Mouse (Mus musculus): ENCODE measurements around the gene Gm4779. TPM values are rescaled to one million over a fixed set of nuclear protein-coding genes. Genes with fewer than 3 reads are reported as not detected.
"Not testable (repeated sequence)": the region's sequence is repeated elsewhere in the genome, so short reads cannot be mapped to it uniquely, and the experiment has no call there.

The Gm4779 gene
- under 1 TPM in 1 of 3 experiments, not detected in 2; 0.74 TPM for polyA plus RNA-seq (2017; shearing (Covaris generic))

DNA sequence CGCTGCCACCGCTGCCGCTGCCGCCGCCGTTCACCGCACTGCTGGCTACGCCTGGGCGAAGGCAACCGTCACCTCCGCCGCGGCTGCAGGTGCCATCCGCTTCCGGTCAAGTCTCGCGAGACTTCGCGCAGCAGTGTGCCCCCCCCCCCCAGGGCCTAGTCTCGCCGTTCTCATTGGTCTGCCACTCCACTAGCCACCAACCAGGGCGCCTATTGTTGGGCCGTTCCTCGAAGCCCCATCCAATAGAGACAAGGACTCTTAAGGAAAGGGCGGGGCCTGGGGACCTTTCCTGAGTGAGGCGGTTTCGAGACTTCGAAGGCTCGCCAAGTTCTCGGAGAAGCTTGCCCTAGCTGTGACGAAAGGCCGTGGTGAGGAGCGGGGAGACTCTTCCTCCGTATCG lies at the start of gene Gm4779, which contains the start of gene 8030474K03Rik:
TSS of gene Gm4779 (minus strand) at position 82 of the 400 bp plus-strand sequence.
TSS of gene 8030474K03Rik (plus strand) at position 315 of the 400 bp plus-strand sequence.
- ATAC-seq: no peak

DNA sequence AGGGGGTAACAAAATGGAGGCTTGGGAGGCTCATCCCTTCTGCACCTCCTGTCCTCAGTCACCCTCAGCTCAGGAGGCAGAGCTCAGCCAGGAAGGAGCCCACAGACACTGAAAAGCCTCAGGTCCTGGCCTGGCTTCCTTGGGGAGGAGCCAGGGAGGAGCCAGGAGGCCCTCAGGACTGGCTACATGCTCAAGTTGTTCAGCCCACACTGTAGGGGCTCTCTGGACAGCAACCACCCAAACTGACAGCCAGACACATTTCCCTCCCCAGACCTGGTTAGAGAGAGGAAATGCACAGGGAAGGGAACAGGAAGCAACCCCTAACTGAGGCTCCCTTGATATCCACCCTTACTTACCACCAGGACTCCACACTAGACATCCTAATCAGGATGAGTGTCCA lies 25.8 kb upstream of the Gm4779 start:
- not testable (repeated sequence) for ATAC-seq

DNA sequence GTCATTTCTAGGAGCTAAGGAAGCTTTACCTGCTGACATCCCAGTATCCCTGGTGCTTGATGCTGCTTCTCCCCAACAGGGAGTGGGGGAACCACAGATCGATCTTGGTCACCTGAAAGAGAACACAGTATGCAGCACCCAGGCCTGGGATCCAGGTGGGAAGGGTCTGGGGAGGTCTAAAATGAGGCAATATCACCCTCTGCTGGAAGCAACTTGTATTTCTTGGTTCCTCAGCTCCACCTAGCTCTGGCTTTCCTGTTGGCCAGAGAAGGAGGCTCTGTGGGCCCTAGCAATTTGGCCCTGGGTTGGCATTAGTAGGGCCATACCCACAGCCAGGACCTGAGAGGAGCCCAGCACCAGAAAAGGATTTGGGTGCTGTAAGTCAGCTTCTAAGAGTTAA lies 24.9 kb upstream of the Gm4779 start:
- ATAC-seq: no peak

- peak; percentile 69 for ATAC-seq
These were observed 17.5 kb upstream of the Gm4779 start for GRCm38 (mm10) chrX:101811750-101812149.

DNA sequence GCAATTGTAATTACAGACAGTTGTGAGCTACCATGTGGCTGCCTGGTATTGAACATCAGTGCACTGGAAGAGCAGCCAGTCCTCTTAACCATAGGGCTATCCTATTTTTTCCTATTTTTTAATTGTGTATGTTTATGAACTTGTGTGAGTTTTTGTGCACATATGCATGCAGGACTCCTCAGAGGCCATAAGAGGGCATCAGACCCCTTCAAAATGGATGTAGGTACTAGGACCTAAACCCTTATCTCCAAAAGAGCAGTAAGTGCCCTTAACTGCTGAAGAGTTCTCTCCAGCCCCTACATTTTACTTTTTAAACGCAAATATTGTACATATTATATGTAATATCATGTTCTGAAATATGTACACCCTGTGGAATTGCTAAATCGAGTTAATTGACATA lies 11.3 kb upstream of the Gm4779 start:
- no peak for ATAC-seq

- peak; percentile 48 for ATAC-seq
These were observed 2.7 kb downstream of the Gm4779 start for GRCm38 (mm10) chrX:101791551-101791950.

DNA sequence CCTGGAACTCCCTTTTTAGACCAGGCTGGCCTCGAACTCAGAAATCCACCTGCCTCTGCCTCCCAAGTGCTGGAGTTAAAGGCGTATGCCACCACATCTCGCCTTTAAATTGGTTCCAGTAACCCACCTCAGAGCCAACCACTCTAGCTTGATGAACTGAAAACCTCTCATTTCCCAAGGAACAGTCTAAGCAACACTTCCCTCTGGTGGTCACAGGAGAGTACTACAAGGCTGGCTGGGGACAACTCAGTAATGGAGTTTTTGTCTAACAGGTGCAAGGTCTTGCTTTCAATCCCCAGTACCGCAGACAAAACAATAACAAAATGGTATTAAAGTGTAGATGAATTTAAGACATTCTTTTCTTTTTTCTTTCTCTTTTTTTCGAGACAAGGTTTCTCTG lies 22.2 kb downstream of the Gm4779 start:
- peak; percentile 41 for ATAC-seq

DNA sequence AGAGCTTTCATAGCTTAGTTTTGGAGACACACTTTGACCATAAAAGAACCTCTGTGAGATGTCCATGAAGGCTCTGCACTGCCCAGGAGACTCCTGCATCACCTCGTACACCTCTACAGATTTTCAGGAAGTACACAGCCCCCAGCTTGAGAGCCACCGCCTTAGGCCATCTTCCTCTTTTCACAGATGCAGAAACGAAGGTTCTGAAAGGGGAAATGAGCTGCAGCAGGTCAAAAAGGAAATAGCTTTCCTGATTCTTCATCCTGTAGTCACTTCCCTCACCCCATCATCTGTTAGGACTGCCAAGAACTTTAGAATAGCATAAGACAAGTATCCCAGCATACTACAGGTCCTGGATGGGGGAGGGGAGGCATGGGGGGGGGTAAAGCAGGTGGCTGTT lies 23.9 kb downstream of the Gm4779 start:
- ATAC-seq: no peak

- ATAC-seq: no peak
These were observed 24.7 kb downstream of the Gm4779 start for GRCm38 (mm10) chrX:101769478-101769877.

DNA sequence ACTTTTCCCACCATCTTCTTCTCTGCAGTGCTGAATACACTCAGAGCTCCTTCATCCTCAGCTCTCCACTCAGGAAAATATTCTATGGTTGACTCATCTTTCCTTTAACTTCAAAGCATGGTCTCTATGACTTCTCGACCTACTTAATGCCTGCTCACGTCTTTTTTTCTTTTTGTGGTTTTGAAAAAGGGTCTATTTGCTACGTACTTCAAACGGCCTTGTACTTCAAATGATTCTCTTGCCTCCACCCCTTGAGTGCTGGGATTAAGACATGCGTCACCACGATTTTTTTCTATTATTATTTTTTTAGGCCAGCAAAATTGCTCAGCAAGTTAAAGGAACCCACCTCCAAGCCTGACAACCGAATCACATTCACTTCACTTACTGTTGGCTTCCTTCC lies 26.9 kb downstream of the Gm4779 start:
- peak; percentile 66 for ATAC-seq

DNA sequence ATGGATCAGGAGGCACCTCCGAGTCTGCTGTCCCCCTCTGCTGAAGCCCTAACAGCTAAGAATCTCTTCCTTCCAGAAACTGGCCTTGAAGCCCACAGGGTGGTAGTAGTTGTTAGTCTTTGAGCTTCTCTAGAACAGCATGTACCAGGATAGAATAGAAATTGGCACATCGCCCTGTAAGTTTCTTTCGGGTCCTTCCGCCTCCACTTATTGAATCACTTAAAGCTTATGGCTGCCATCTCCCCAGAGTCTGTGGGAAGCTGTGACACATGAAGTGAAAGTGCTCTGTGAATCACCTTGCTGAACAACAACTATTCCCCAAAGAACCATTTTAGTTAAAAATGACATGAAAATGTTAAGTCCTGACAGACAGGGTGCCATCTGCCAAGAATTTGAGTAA lies 29.1 kb downstream of the Gm4779 start:
- no peak for ATAC-seq

DNA sequence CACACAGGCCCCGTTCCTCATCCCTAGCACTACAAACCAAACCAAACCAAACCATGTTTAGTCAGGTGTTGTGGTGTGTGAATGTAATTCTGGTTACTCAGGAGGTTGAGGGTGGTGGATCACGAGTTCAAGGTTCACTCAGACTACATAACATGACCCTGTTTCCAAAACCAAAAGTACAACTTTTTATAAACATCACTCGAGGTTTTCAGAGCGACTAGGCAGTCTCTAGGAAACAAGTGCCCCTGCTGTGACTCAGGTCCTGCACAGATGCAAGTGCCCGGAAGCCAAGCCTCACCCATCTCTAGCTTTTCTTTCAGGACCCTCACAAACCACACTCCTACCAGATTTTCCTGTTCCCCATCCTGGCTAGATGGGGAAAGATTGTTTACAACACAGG lies 29.6 kb downstream of the Gm4779 start:
- ATAC-seq: peak; percentile 20

DNA sequence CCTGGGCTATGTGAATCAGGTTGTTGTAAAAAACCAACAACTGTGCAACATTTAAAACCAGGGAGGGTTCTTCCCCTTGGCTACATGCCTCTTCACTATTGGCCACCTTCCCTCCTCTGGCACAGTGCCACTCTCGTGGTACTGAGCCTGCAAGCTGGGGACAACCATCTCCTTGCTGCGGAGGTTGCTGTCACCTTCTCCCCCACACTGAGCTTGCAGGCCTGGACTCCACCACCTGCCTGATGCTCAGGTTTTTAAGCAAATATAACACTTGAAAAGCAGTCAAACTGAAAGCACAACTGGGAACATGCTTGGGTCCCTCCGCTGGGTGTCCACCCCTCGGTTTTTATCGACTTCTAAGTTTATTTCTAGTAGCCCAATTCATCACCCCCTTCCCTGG lies 39.7 kb downstream of the Gm4779 start:
- peak; percentile 54 for ATAC-seq

GRCm38 (mm10) chrX:101750144-101750543 lies 44.1 kb downstream of the Gm4779 start:
- no peak for ATAC-seq

- ATAC-seq: no peak
These were observed 53.2 kb downstream of the Gm4779 start for GRCm38 (mm10) chrX:101741064-101741433.

- no peak for ATAC-seq
These were observed 53.7 kb downstream of the Gm4779 start for GRCm38 (mm10) chrX:101740335-101741063.

Other genes with a start within 250 kb of the Gm4779 start
- 100 to 1,000 TPM; 153 to 224 (median 174) TPM for gene Ogt, start 154.4 kb downstream of the Gm4779 start, polyA plus RNA-seq (2017; shearing (Covaris generic))
- 100 to 1,000 TPM; 176 to 419 (median 200) TPM for gene Cxcr3, start 60.2 kb downstream of the Gm4779 start, polyA plus RNA-seq (2017; shearing (Covaris generic))
- gene 8030474K03Rik, start 233 bp upstream of the Gm4779 start, polyA plus RNA-seq (2017; shearing (Covaris generic)): under 1 TPM in 1 of 3 experiments, not detected in 2; 0.94 TPM
- 1 to 10 TPM; 1.3 to 6.6 (median 1.5) TPM for gene Nhsl2, start 55.0 kb upstream of the Gm4779 start, polyA plus RNA-seq (2017; shearing (Covaris generic))

Measured in inflammation-experienced regulatory T-cells, adult 6 months (primary cell).